Mouse (Mus musculus) left cerebral cortex, postnatal 36 days (tissue): ENCODE results near the gene Zfp112. TPM values are rescaled to one million over a fixed set of nuclear protein-coding genes. Genes with fewer than 3 reads are reported as not detected.
A peak's percentile ranks its signal among the peaks of the same experiment; 100 is the strongest.
"Not testable (repeated sequence)": the region's sequence is repeated elsewhere in the genome, so short reads cannot be mapped to it uniquely, and the experiment has no call there.

Experiments
- DNase-seq, 2 experiments: peaks; one replicate each; pipeline ENCODE4 v3.0.0; 2021 to 2022; ENCODE audit warnings: low spot score in 2 of 2, mixed read lengths in 1 of 2
- intact Hi-C: fragments of 180-260 bp; cut with DNase I; formaldehyde crosslinking; loops from one replicate; pipeline ENCODE4 v1.15.1; 2025
- total RNA-seq, 2 experiments: library from RNA; stranded (reverse); gene quantifications; 2 replicates each; pipeline ENCODE4 v1.2.3; 2021

The Zfp112 gene
- total RNA-seq, result 10 to 100 TPM in 1 of 2 experiments, 1 to 10 TPM in 1; 8.9 to 13.0 TPM

GRCm38 (mm10) chr7:24112156-24112856, at the start of gene Zfp112:
TSS of gene Zfp112 (plus strand) at chr7:24112314.
- intact Hi-C loops, result loop anchor here (1.0 to 2.0 kb wide), 2 partner anchors 22 to 31 kb away; partner anchors contain the start of genes Zfp180 and Zfp235
- DNase-seq, result peak; percentile 81 to 85

DNA sequence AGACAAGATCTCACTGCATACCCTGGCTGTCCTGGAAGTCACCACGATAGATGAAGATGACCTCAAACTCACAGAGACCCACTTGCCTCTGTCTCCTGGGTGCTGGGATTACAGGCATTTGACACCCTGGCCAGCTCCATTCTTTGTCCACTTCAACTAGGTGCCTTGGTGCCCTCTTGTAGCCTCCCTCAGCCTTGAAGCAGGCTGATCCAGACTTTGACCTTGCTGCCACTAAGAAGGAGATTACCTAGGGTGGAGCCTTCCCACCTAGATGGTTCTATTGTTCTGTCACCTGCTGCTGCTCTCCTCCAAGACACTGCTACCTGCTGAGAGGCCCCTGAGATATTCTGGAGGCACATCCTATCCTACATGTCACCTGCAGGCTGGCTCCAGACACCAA, 37.7 kb upstream of the Zfp112 start:
- intact Hi-C loops, DNase-seq: not testable (repeated sequence)

- peak; percentile 93 to 94 for DNase-seq
- intact Hi-C loops, result loop anchor here (1.0 kb wide), 1 partner anchor 30 kb away; the partner anchor contains the start of gene Zfp112
Observed at GRCm38 (mm10) chr7:24081634-24082431, 30.3 kb upstream of the Zfp112 start, which contains the start of gene Zfp180. TSS of gene Zfp180 (plus strand) at chr7:24081924.

DNA sequence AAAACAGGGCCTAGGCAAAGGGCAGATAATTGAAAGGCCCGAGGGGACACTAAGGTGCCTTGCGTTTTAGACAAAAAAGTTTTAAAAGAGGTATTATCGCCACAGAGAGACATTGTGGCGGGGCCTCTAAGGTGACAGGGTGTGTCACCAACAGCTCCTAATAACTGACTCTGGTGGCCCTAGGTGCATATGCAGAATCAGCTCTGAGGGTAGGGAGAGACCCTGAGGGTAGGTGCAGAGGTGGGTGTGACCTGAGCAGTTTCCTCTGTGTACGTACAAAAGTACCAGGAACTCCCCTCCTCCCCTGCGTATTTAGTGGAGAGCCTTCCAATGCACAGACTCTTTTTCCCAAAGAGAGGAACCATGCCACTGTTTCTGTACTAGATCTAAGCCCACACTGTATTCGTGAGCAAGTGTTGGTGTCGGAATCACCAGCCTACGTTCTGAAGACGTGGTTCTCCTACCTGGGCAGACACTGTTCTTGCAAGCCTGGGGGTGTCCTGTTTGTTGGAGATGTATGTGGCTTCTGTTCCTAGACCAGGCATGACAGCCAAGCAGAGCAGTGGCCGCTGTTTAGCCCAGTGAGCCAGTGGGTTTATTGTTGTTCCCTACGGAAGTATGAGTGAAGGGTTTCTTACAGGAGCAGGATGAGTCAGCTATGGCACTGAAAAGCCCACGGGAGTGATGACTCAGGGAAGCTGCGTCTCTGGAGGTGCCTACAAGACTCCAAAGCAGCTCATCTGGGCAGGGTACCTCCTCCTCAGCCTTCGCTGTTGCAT, 29.5 kb upstream of the Zfp112 start:
- DNase-seq, result peak; percentile 65 to 74
- intact Hi-C loops, result no loop called here

DNA sequence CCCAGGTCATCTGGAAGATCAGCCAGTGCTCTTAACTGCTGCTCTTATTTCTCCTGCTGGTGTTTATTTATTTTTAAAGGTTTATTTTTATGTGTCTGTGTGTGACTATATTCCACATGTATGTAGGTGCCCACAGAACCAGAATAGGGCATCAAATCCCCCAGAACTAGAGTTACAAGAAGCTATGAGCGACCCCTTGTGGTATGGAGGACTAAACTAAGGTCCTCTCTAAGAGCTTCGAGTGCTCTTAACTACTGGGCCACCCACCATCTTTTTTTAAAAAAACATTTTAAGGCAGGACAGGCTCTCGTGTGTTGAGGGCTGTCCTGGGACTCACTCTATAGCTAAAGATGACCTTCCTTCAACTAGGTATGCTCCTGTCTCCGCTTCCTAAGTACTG, 25.2 kb upstream of the Zfp112 start:
- DNase-seq, result no peak
- intact Hi-C loops, result no loop called here

- intact Hi-C loops, result no loop called here
- no peak for DNase-seq
Observed at GRCm38 (mm10) chr7:24087485-24088125, 24.5 kb upstream of the Zfp112 start.

DNA sequence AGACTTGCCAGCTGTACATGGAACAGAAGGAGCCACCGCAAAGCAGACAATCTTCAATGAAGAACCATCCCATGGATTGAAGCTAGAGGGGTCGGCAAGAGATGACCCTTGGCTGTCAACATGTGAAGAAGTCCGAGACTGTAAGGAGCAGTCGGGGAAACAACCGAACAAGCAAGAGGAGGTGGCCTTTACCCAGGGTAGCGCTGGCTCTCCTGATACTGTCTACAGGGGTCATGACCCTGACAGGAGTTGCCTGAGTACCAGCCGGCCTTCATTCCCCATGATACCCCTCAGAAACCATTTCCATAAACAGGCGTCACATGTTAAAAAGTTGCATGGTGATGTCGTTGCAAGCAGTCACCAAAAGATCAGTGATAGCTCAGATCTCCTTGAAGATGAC, 7.7 kb upstream of the Zfp112 start:
- intact Hi-C loops, result no loop called here
- no peak for DNase-seq

GRCm38 (mm10) chr7:24105144-24105703, 6.9 kb upstream of the Zfp112 start:
- no peak for DNase-seq

GRCm38 (mm10) chr7:24110839-24111238, 1.3 kb upstream of the Zfp112 start:
- intact Hi-C loops, result no loop called here
- DNase-seq, result no peak

More at GRCm38 (mm10) chr7:24105144-24105703, 6.9 kb upstream of the Zfp112 start:
- intact Hi-C loops, result no loop called here

DNA sequence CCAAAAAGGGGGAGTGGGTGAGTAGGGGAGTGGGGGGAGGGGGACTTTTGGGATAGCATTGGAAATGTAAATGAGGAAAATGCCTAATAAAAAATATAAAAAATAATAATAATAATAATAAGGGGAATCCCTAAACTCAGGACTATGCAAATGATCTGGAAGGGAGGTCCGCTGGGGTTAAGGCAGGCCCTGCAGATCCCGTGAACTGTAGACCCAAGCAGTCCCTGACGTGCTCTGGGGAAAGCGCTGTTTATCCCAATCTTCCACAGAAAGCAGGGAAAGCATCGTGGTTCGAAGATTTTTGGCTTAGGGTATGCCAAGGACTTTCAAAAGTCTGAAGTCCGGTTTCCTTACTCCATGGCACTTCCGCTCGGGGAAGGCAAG, 350 bp upstream of the Zfp112 start:
- intact Hi-C loops, result loop anchor here (1.0 to 2.0 kb wide), 2 partner anchors 23 to 30 kb away; partner anchors contain the start of genes Zfp180 and Zfp235
- no peak for DNase-seq

DNA sequence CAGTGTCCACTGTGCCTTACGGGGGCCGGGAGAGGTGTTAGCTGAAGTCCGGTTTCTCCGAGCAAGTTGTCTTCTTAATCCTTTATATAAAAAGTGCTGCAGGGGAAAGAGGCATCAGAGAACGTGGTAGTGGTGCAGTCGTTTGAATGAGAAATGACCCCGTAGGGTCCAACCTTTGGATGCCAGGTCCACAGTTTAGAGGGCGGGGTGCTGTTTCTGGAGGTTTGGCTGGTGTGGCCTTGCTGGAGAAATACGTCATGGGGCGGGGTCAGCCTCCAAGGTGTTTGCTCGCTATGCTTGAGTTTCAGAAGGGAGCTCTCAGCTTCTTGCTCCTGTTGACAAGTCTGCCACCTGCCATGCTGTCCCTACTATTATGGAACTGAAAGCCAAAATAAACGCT, 887 bp downstream of the Zfp112 start:
- intact Hi-C loops, result loop anchor here (2.0 kb wide), 1 partner anchor 22 kb away; the partner anchor contains the start of gene Zfp235
- DNase-seq, result peak; percentile 30 to 33

DNA sequence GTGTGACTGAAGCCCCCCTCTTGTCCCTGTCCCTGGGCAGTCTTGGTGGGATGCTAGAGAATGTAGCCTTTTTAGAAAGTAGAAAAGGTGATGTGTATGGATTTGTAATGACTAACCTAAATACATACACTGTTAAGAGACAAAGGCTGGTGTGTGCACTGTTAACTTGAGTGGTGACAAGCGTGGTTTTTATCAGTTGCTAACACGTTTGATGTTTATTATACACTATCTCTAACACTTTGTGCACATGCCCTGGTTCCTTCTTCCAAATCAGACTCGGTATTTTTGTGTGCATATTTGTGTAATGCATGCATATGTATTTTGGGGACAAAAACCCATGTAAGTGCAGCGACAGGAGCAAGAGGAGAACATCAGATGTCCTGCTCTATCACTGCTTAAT, 4.5 kb downstream of the Zfp112 start:
- DNase-seq, result no peak
- intact Hi-C loops, result no loop called here

DNA sequence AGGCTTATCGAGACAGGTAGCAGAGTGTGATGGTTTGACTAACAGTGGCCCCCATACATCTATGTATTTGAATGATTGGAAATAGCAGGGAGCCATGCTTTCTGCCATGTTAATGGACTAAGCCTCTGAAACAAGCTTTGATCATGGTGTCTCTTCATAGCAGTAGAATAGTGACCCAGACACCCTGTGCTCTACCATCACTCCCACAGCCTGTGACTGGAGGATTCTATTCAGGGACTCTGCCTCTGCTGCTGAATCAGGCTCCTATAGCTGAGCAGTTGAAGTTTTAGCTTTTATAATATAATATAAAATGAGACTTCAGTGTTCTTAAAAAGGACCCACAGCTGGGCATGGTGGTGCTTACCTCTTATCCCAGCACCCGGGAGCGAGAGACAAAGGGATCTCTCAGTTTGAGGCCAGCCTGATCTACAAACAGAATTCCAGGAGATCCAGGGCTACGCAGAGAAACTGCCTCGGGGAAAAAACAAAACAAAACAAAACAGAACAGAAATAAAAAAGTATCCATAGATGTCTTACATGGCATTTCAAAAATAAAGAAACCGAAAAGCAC, 21.4 kb downstream of the Zfp112 start:
- intact Hi-C loops, result loop anchor here (5.0 kb wide), 1 partner anchor 119 kb away; the partner anchor contains the start of gene Zfp108
- DNase-seq, result peak in 1 of 2 experiments; percentile 11

GRCm38 (mm10) chr7:24133996-24134828, 22.1 kb downstream of the Zfp112 start, which contains the start of gene Zfp235:
TSS of gene Zfp235 (plus strand) at chr7:24134169.
- peak; percentile 90 to 91 for DNase-seq
- intact Hi-C loops, result loop anchor here (2.0 to 5.0 kb wide), 3 partner anchors 21 to 118 kb away; partner anchors contain the start of genes Zfp108 and Zfp112

GRCm38 (mm10) chr7:24142566-24142965, 30.5 kb downstream of the Zfp112 start:
- DNase-seq, result no peak
- intact Hi-C loops, result no loop called here

- intact Hi-C loops, result no loop called here
- DNase-seq, result no peak
Observed at GRCm38 (mm10) chr7:24153272-24153671, 41.2 kb downstream of the Zfp112 start.

- DNase-seq, result no peak
- intact Hi-C loops, result no loop called here
Observed at GRCm38 (mm10) chr7:24172191-24172590, 60.1 kb downstream of the Zfp112 start.
